Mouse (Mus musculus) brain, embryonic 14.5 days (tissue): ENCODE data around the gene Luzp1. TPM values are rescaled to one million over a fixed set of nuclear protein-coding genes. Genes with fewer than 3 reads are reported as not detected.
A peak's percentile ranks its signal among the peaks of the same experiment; 100 is the strongest.

Experiments
- DNase-seq: peaks from one replicate; pipeline ENCODE4 v3.0.0-alpha.2; 2011; ENCODE audit warnings: low read depth
- CTCF ChIP-seq: fragments of 200-500 bp; IDR thresholded peaks from 2 replicates; pipeline ENCODE4 v1.5.1; 2012; ENCODE audit warnings: inconsistent platforms, mild to moderate bottlenecking, moderate library complexity, borderline replicate concordance; ENCODE audit not compliant: insufficient read depth, insufficient read length; ENCODE audit errors: extremely low read depth
- POLR2A ChIP-seq: fragments of 200-500 bp; IDR thresholded peaks from 2 replicates; pipeline ENCODE4 v1.6.1; 2012; ENCODE audit warnings: mild to moderate bottlenecking, inconsistent platforms, borderline replicate concordance; ENCODE audit not compliant: poor library complexity, insufficient read depth, insufficient read length, severe bottlenecking; ENCODE audit errors: extremely low read depth
- polyA plus RNA-seq: library from polyadenylated mRNA; depleted of rRNA; stranded (reverse); fragments of >200 nt; gene quantifications from 2 replicates; pipeline ENCODE4 v1.2.3, GENCODE M21; 2012

Gene Luzp1
- polyA plus RNA-seq, 1 experiment = 15.0 TPM

- no peak for DNase-seq
- TF ChIP-seq CTCF (no peak), POLR2A (no peak)
Measured at GRCm38 (mm10) chr4:136518141-136518540, 48.6 kb downstream of the Luzp1 start.

GRCm38 (mm10) chr4:136518576-136518975, 49.0 kb downstream of the Luzp1 start:
- DNase-seq = no peak
- TF ChIP-seq POLR2A (no peak), CTCF (no peak)

- DNase-seq = no peak
- TF ChIP-seq POLR2A = no peak
- no peak for TF ChIP-seq CTCF
Measured at GRCm38 (mm10) chr4:136519866-136520265, 50.3 kb downstream of the Luzp1 start.

GRCm38 (mm10) chr4:136521898-136522297, 52.3 kb downstream of the Luzp1 start:
- DNase-seq = no peak
- no peak for TF ChIP-seq POLR2A
- TF ChIP-seq CTCF = no peak

DNA sequence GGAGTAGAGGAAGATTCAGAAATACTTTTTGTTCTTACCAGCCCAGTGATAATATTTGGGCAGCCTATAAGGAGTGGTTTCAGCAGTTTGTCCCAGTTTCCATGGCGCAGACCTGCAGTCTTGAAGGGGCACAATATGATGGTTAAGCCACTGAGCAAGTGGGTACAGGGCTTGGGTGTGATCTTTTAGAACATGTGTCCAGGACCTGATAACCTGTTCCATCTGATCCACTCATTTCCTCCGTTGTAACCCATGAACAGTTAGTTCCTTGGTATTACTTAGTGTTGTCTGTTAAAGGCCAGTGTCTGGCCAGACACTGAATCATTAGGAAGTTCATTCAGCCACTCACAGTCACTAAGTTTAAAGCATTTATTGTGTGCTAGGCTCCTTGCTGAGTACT, 54.7 kb downstream of the Luzp1 start:
- no peak for DNase-seq
- TF ChIP-seq POLR2A = no peak
- no peak for TF ChIP-seq CTCF

GRCm38 (mm10) chr4:136526412-136526811, 56.9 kb downstream of the Luzp1 start:
- peak; percentile 83 for DNase-seq
- TF ChIP-seq POLR2A (no peak), CTCF (peak; percentile 68; the same call in 1 of the 2 replicates)

DNA sequence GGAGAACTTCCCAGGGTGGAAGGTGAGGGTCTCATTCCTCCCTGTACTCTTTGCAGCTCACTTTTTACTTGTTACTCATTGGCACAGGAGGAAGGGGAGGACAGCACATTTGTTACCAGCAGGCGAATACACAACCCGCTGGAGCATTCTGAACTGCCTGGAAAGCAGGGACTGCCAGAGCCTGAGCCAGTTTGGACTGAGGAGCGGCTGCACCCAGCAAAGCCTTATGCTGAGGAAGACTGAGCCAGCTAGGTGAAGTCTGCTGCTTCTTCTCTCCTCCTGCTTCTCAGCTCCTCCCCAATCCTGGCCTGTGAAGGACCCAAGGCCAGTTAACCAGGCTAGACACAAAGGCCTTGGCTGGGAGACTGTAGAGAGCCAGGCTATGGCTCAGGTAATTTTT, 75.6 kb downstream of the Luzp1 start:
- no peak for DNase-seq
- TF ChIP-seq POLR2A = no peak

DNA sequence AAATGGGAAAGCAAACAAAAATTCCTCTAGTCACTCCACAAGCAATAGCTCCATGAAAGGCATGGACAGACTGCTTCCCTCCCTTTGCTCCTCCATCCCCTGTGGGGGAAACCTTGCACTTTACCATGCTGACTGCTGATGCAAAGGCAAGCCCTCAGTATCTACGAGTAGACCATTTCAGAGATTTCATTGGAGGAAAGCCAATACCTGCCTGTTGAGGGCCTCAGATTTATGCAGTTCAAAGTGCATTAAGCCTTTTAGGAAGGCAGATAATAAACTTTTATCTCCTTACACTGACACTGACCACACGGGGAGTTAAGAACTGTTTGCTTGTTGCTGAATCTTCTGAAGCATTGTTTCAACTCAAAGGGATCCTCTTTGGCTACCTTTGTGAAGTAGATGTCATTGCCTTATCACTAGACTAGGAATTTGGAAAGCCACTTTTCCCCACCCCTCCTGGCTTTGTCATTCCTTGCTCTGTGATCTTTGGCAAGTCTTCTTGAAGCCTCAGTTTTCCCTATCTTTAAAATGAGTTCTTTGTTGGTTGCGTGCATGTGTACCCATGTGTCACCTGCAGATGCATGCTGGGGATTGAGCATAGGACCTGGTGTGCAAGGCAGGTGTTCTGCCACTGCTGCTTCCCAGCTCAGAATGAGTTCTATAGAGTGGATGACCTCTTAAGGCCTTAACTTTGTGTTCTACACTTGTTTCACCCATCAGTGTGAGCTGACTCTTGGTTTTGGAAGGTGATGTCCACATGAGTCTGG, 76.9 kb downstream of the Luzp1 start:
- no peak for DNase-seq
- no peak for TF ChIP-seq POLR2A
- TF ChIP-seq CTCF = no peak

- TF ChIP-seq POLR2A = no peak
- no peak for TF ChIP-seq CTCF
Measured at GRCm38 (mm10) chr4:136547721-136548120, 78.2 kb downstream of the Luzp1 start.

GRCm38 (mm10) chr4:136548381-136548801, 78.8 kb downstream of the Luzp1 start:
- TF ChIP-seq POLR2A (no peak), CTCF (no peak)
- peak; percentile 82 for DNase-seq

More at GRCm38 (mm10) chr4:136547721-136548120, 78.2 kb downstream of the Luzp1 start:
- DNase-seq = no peak

- no peak for DNase-seq
- TF ChIP-seq POLR2A = no peak
- no peak for TF ChIP-seq CTCF
Measured at GRCm38 (mm10) chr4:136553108-136553507, 83.5 kb downstream of the Luzp1 start.

- TF ChIP-seq POLR2A = no peak
- no peak for TF ChIP-seq CTCF
- no peak for DNase-seq
Measured at GRCm38 (mm10) chr4:136557638-136558037, 88.1 kb downstream of the Luzp1 start.
